Mouse (Mus musculus) C2C12 (cell line): ENCODE data around the gene Tff2. TPM values are rescaled to one million over a fixed set of nuclear protein-coding genes. Genes with fewer than 3 reads are reported as not detected.

Source experiments
- H3K27me3 ChIP-seq: one replicate; pipeline ENCODE4 v1.6.1; 2011; ENCODE audit not compliant: control insufficient read depth, insufficient read depth, insufficient read length
- H3K36me3 ChIP-seq: one replicate; pipeline ENCODE4 v1.6.1; 2011; ENCODE audit not compliant: control insufficient read depth, insufficient read depth
- H3K4me3 ChIP-seq: one replicate; pipeline ENCODE4 v1.5.1; 2011; ENCODE audit warnings: mild to moderate bottlenecking, control low read depth; ENCODE audit not compliant: poor library complexity, insufficient read depth, severe bottlenecking
- H3K79me2 ChIP-seq: one replicate; pipeline ENCODE4 v1.6.1; 2011; ENCODE audit not compliant: control insufficient read depth, insufficient read depth
- H3K79me3 ChIP-seq: one replicate; pipeline ENCODE4 v1.6.1; 2011; ENCODE audit warnings: low read depth, control low read depth
- H3ac ChIP-seq: one replicate; pipeline ENCODE3; 2011; ENCODE audit warnings: low read depth; ENCODE audit not compliant: control insufficient read depth, insufficient read length
- CEBPB ChIP-seq: IDR thresholded peaks from one replicate; pipeline ENCODE4 v1.6.1; 2011; ENCODE audit warnings: low read depth, mild to moderate bottlenecking, control low read depth, moderate library complexity
- CTCF ChIP-seq: IDR thresholded peaks from one replicate; pipeline ENCODE4 v1.5.1; 2011; ENCODE audit not compliant: control insufficient read depth, insufficient read depth, insufficient read length
- FOSL1 ChIP-seq: IDR thresholded peaks from one replicate; pipeline ENCODE4 v1.8.0; 2011; ENCODE audit warnings: mild to moderate bottlenecking, low read length; ENCODE audit not compliant: poor library complexity, insufficient read depth, severe bottlenecking
- MAX ChIP-seq: IDR thresholded peaks from one replicate; pipeline ENCODE4 v1.6.1; 2011; ENCODE audit warnings: mild to moderate bottlenecking, control low read depth
- MYOD1 ChIP-seq: IDR thresholded peaks from one replicate; pipeline ENCODE4 v1.6.1; 2011; ENCODE audit warnings: low read depth; ENCODE audit not compliant: control insufficient read depth, insufficient read length
- MYOG ChIP-seq: IDR thresholded peaks from one replicate; pipeline ENCODE4 v1.6.1; 2011; ENCODE audit not compliant: control insufficient read depth, insufficient read length; ENCODE audit errors: extremely low read depth
- USF1 ChIP-seq: IDR thresholded peaks from one replicate; pipeline ENCODE4 v1.6.1; 2011; ENCODE audit warnings: low read depth, mild to moderate bottlenecking, control low read depth, moderate library complexity
- polyA plus RNA-seq: library from polyadenylated mRNA; unstranded; fragments of >200 nt; fragmentation: generic; extraction: Trizol; gene quantifications from one replicate; pipeline ENCODE4 v1.2.1, GENCODE M21; 2012; ENCODE audit warnings: missing spikeins

Gene Tff2
- polyA plus RNA-seq, 1 experiment: not detected

GRCm38 (mm10) chr17:31098788-31099187, 45.3 kb downstream of the Tff2 start:
- no peak overlapping the region for H3ac ChIP-seq
- no peaks in the 10 kb centered on the region for H3K27me3 ChIP-seq
- no peak for TF ChIP-seq FOSL1
- TF ChIP-seq USF1: no peak
- TF ChIP-seq MYOD1: no peak
- no peak for TF ChIP-seq CEBPB
- no peak for TF ChIP-seq MYOG
- no peak for TF ChIP-seq MAX
- no peak for TF ChIP-seq CTCF
- H3K79me2 ChIP-seq: no peaks in the 10 kb centered on the region
- H3K79me3 ChIP-seq: no peaks in the 10 kb centered on the region
- no peak overlapping the region for H3K4me3 ChIP-seq
- H3K36me3 ChIP-seq: no peaks in the 10 kb centered on the region

DNA sequence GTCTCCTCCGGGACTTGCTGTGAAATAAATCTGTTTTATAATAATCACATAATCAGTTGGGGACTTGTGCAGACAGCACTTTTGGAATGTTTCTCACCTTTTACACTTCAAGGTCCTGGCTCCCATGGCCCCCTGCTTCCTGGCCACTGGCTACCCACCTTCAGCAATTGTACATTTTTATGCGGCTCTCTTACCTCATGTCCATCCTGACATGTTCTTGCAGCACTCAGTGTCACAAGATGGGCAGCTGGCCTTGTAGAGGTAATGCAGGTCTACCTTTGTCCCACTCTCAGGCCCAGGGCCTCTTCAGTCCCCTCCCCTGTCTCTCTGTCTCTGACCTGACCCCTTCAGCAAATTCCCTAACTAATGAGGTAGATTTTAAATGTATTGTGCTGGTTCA, 47.2 kb downstream of the Tff2 start:
- TF ChIP-seq CEBPB (no peak), CTCF (no peak), MAX (no peak), FOSL1 (no peak), MYOG (no peak), MYOD1 (no peak), USF1 (no peak)
- Histone ChIP-seq H3K79me3 (no peaks in the 10 kb centered on the region), H3K79me2 (no peaks in the 10 kb centered on the region), H3K4me3 (no peak overlapping the region), H3K27me3 (no peaks in the 10 kb centered on the region), H3K36me3 (no peaks in the 10 kb centered on the region), H3ac (no peak overlapping the region)

- no peaks in the 10 kb centered on the region for H3K79me3 ChIP-seq
- no peaks in the 10 kb centered on the region for H3K27me3 ChIP-seq
- H3K4me3 ChIP-seq: no peak overlapping the region
- no peak for TF ChIP-seq CEBPB
- no peak for TF ChIP-seq MAX
- H3ac ChIP-seq: no peak overlapping the region
- no peaks in the 10 kb centered on the region for H3K36me3 ChIP-seq
- no peaks in the 10 kb centered on the region for H3K79me2 ChIP-seq
Observed at GRCm38 (mm10) chr17:31095570-31095969, 48.5 kb downstream of the Tff2 start.

DNA sequence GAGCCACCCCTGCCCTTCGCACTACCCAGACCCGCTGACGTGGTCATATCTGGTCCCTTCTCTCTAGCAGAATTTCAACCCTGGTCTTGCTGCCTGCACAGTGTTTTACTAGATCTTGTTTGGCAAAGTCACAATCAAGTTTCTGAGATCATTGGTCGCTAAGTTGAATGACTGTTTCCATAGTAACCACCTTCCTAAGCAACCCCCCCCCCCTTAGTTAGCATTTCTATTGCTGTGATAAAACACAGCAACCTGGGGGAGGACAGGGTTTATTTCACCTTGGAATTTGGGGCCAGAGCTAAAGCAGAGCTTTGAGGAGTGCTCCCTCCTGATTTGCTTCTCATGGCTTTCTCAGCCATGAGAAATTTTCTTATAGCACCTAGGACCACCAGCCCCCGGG, 49.3 kb downstream of the Tff2 start:
- Histone ChIP-seq H3K27me3 (no peaks in the 10 kb centered on the region), H3K79me3 (no peaks in the 10 kb centered on the region), H3ac (no peak overlapping the region), H3K36me3 (no peaks in the 10 kb centered on the region), H3K79me2 (no peaks in the 10 kb centered on the region), H3K4me3 (no peak overlapping the region)
- no peak for TF ChIP-seq MAX
- no peak for TF ChIP-seq USF1
- TF ChIP-seq CTCF: no peak
- no peak for TF ChIP-seq MYOG
- TF ChIP-seq FOSL1: no peak
- TF ChIP-seq MYOD1: no peak
- TF ChIP-seq CEBPB: no peak

Other genes starting within 250 kb of the Tff2 start
- gene Glp1r, start 242.5 kb downstream of the Tff2 start, polyA plus RNA-seq: 0.80 TPM
- gene Umodl1, start 189.6 kb downstream of the Tff2 start, polyA plus RNA-seq: not detected
- 0.46 TPM for gene Abcg1, start 86.6 kb downstream of the Tff2 start, polyA plus RNA-seq
- not detected for gene Tff3, start 14.6 kb downstream of the Tff2 start, polyA plus RNA-seq
- not detected for gene Tff1, start 21.0 kb upstream of the Tff2 start, polyA plus RNA-seq
- gene Tmprss3, start 54.7 kb upstream of the Tff2 start, polyA plus RNA-seq: not detected
- gene Ubash3a, start 63.6 kb upstream of the Tff2 start, polyA plus RNA-seq: not detected
- gene Rsph1, start 133.1 kb upstream of the Tff2 start, polyA plus RNA-seq: 0.20 TPM
- gene Slc37a1, start 142.5 kb upstream of the Tff2 start, polyA plus RNA-seq: 0.14 TPM
- gene Pde9a, start 241.9 kb upstream of the Tff2 start, polyA plus RNA-seq: 0.15 TPM